Mouse (Mus musculus) urinary bladder, postnatal 14 days (tissue): ENCODE results near the gene Tcf7l2.

Experiments
- DNase-seq: peaks from one replicate; pipeline ENCODE4 v3.0.0; 2021; ENCODE audit warnings: low spot score

Tcf7l2 gene

DNA sequence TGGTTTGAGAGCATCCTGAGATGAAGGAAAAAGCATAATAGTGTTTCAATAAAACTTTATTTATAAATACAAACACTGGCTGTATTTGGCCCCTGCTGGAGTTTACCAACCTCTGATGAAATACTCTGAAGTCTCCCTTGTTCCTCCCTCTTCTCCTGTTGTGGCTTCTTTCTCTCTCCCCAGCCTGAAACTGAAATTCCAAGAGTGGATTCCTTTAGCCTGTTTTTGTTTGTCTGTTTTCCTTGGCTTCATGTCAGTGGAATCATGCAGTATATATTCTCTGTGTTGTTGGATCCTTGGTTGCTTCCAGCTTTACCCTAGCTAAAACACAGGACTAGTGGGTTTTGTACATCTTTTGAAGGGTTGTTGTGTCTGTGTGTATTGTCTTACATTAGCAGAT lies 16.5 kb downstream of the Tcf7l2 start:
- DNase-seq = no peak

DNA sequence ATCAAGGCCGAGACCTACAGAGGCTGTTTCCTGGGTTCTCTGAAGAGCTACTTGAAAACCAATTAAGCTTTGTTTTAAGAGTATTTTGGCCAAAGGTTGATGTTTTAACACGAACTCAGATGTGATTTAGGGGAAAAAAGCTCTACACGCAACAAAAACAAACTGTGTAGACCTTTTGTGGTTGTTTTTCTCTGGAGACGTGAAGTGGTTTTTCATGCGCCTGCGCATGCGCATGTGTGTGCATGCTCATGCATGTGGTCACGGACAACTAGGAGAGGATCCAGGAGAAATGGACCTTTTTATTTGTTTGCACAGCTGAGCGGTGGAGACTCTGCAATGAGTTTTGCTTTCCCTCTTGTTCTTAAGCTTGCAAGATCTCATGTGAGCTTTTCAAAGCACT lies 17.4 kb downstream of the Tcf7l2 start:
- no peak for DNase-seq

GRCm38 (mm10) chr19:55761086-55761485 lies 19.5 kb downstream of the Tcf7l2 start:
- no peak for DNase-seq

DNA sequence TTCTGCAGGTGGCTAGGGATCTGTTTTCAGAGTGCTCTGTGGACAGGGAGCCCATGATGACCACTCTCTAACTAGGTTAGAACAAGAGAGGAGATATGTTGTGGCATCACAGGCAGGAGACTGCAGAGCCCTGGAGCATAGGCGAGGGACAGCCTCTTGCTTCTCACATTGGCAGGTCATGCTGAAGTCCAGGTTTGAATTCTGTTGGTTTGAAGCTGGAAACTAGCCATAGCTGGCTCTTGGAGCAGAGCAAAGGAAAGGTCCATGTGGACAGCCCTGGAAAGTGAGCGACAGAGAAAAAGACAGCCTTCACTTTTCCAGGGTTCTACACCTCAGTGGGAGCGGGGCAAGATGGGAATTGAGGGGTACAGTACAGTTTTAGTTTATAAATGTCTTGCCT lies 20.6 kb downstream of the Tcf7l2 start:
- no peak for DNase-seq

DNA sequence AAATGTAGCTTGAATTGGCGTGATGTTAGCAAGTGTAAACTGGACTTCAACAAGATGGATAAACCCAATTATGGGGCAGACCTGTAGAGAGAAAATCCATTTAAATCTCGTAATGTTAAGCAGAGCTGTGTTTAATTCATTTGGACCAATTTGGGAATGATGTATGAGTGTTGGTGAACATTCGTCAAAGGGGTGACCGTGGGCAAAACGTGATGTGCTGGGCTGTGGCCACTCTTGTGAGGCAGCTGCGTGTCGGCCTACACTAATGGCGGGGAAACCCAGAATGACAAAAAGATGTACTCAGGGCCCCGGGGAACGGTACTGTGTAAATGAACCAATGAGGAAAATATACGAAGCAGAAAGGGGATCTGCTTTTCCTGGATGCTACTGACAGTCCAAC lies 24.2 kb downstream of the Tcf7l2 start:
- DNase-seq = no peak

GRCm38 (mm10) chr19:55767104-55767503 lies 25.5 kb downstream of the Tcf7l2 start:
- no peak for DNase-seq

- DNase-seq = no peak
Measured at GRCm38 (mm10) chr19:55767579-55767978, 26.0 kb downstream of the Tcf7l2 start.

GRCm38 (mm10) chr19:55768246-55768645 lies 26.6 kb downstream of the Tcf7l2 start:
- DNase-seq = no peak

DNA sequence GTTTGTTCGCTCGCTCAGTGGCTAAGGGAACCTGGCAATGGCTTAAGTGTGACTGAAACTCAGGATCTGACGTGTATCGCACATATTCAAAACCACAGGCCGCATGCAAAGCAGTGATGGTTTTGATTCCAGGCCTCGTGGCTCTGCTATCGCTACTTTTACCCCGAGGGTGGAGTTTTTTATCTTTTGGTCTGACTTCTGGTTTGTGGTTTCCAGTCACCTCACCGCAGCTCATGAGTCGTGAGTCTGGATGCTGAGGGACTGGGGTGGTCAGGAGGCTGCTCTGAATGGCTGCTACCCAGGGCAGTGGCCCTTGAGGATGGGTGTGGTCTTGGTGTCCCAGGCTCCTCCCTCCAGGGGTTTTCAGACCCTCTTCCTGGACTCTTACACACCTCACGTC lies 27.3 kb downstream of the Tcf7l2 start:
- DNase-seq = no peak

GRCm38 (mm10) chr19:55774334-55774733 lies 32.7 kb downstream of the Tcf7l2 start:
- no peak for DNase-seq

DNA sequence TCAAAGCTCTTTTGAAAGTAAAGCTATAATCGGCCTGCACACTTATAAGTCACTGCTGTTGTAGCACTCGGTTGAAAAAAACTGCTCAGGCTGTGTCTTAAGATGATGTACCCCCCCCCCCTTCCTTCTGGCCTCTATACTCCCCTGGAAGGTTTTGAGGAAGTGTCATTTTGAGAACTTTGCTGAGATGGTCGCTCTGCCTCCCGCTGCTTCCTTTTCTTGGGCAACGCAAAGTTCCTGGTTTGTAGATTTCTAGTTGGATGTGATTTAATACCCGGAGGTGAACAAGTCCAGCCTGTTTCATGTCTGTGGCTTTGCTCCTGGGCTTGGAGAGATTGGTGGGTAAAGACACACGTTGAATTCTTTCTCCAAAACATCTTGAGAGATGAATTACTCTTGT lies 33.2 kb downstream of the Tcf7l2 start:
- no peak for DNase-seq

- DNase-seq = no peak
Measured at GRCm38 (mm10) chr19:55779871-55780270, 38.3 kb downstream of the Tcf7l2 start.

GRCm38 (mm10) chr19:55781087-55781486 lies 39.5 kb downstream of the Tcf7l2 start:
- DNase-seq = no peak

- no peak for DNase-seq
Measured at GRCm38 (mm10) chr19:55781681-55782080, 40.1 kb downstream of the Tcf7l2 start.

GRCm38 (mm10) chr19:55784796-55785418 lies 43.3 kb downstream of the Tcf7l2 start:
- no peak for DNase-seq

DNA sequence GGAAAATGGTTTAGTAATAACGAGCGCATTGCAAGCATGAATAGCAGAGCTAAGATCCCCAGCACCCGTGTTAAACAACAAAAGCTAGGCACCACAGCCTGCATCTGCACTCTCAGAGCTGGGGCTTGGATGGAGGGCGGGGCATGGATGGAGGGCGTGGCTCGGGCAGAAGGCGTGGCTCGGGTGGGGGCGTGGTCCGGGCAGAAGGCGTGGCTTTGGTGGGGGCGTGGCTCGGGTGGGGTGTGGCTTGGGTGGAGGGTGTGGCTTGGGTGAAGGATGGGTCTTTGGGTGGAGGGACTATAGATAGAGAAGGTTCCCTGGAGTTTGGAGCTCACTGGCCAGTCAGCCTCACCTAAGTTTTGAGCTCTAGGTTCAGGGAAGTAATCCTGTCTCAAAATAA lies 45.8 kb downstream of the Tcf7l2 start:
- no peak for DNase-seq

GRCm38 (mm10) chr19:55788285-55788904 lies 46.8 kb downstream of the Tcf7l2 start:
- no peak for DNase-seq

DNA sequence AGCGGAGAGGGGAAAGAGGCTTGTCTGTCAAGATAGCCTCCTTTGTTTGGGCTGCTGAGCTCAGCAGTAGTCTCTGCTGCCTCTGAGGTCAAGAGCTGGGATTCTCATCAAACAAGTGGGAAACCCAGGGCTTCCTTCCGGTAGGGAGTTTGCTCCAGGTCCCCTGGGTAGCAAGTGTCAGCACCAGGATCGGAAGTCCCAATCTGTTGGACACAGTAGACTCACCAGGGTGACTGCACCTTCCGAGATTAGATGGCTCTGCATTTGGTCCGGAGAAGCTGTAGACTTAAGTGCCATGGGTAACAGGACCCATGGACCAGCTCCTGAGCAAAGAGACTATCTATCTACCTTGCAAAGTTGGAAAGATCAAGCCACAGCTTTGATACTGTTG lies 47.3 kb downstream of the Tcf7l2 start:
- no peak for DNase-seq

GRCm38 (mm10) chr19:55789838-55790237 lies 48.2 kb downstream of the Tcf7l2 start:
- no peak for DNase-seq

GRCm38 (mm10) chr19:55791293-55791692 lies 49.7 kb downstream of the Tcf7l2 start:
- no peak for DNase-seq

DNA sequence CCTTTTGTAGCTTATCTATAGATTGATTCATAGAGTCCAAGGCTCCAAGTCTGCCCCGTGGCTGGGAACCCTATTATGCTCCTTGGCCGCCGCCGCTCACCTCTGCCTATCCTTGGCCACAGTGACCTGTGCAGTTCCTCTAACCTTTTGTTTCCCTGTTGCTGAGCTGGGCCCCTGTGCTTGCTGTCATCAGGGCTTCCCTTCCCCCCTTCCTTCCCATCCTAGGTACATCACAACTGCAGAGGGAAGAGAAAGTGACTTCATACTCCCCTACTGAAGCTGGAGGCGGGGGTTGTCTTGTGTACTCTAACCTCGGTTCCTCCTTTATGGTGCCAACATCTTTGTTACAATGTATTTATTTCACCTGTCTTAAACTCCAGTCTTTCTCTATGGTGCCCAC lies 50.3 kb downstream of the Tcf7l2 start:
- no peak for DNase-seq

GRCm38 (mm10) chr19:55792571-55792970 lies 51.0 kb downstream of the Tcf7l2 start:
- DNase-seq = no peak

GRCm38 (mm10) chr19:55793029-55793428 lies 51.4 kb downstream of the Tcf7l2 start:
- DNase-seq = no peak
